8 mouse cellular contexts compared by ENCODE assay signal in genomic region chr7:37562505-37562904, GRCm38 (mm10).
DNase-seq lines count a peak whose midpoint lies in the region; ATAC-seq and TF ChIP-seq lines count a peak whose summit lies in the region.

No protein-coding gene starts in this region.

- TF ChIP-seq POLR2A in heart, adult 2 months (IDR thresholded peaks at IDR 0.05; ENCODE audit: insufficient read depth, low read depth, low read length) = no peak
- TF ChIP-seq POLR2A in brain, embryonic 14.5 days (IDR thresholded peaks at IDR 0.05; ENCODE audit: borderline replicate concordance, extremely low read depth, insufficient read depth, insufficient read length, poor library complexity, severe bottlenecking) = no peak

- ATAC-seq in heart, embryonic 12.5 days (ENCODE audit: insufficient number of reproducible peaks, low FRiP score) = no peak
- ATAC-seq in forebrain, embryonic 12.5 days (ENCODE audit: low FRiP score) = 0 out of 2 replicates have a peak, but pooled peaks have one; percentile 12
- no peak for ATAC-seq in limb, embryonic 15.5 days (ENCODE audit: insufficient number of reproducible peaks, low FRiP score, low TSS enrichment, low read depth)

- no peak for TF ChIP-seq EP300 in heart, adult 2 months (IDR thresholded peaks at IDR 0.05; ENCODE audit: insufficient read depth, low read depth, low read length)

- no peak overlapping the region for H3K4me2 ChIP-seq in heart, embryonic 12.5 days
- H3K4me2 ChIP-seq in forebrain, embryonic 12.5 days = peak overlapping the region; percentile 43
- H3K4me2 ChIP-seq in limb, embryonic 15.5 days = peak overlapping the region; percentile 44

- WGBS in heart, adult 2 months = 65% methylated on average over 7 of the region's 7 CpGs
- WGBS in heart, embryonic 12.5 days = 65% methylated on average over 7 of the region's 7 CpGs
- WGBS in forebrain, embryonic 12.5 days = 24% methylated on average over 7 of the region's 7 CpGs
- WGBS in limb, embryonic 15.5 days = 26% methylated on average over 7 of the region's 7 CpGs

- no peaks in the 10 kb centered on the region for H3K79me2 ChIP-seq in heart, adult 2 months (replicated peaks; ENCODE audit: control insufficient read depth, insufficient read depth, low read length)

- no peak overlapping the region; the same call in 1 of the 2 replicates for H3K4me3 ChIP-seq in heart, adult 2 months
- no peak overlapping the region for H3K4me3 ChIP-seq in heart, embryonic 12.5 days
- H3K4me3 ChIP-seq in forebrain, embryonic 12.5 days (replicated peaks) = no peak overlapping the region
- H3K4me3 ChIP-seq in limb, embryonic 15.5 days = 0 out of 2 replicates have a peak overlapping the region, but pooled peaks have one; percentile 24

- H3K27ac ChIP-seq in heart, adult 2 months = peak overlapping the region; percentile 75
- no peak overlapping the region for H3K27ac ChIP-seq in heart, embryonic 12.5 days (ENCODE audit: poor library complexity, severe bottlenecking)
- H3K27ac ChIP-seq in forebrain, embryonic 12.5 days = peak overlapping the region; percentile 71
- peak overlapping the region; percentile 84 for H3K27ac ChIP-seq in limb, embryonic 15.5 days

- H3K27me3 ChIP-seq in heart, adult 2 months (ENCODE audit: control insufficient read depth, insufficient read depth, low read length) = no peaks in the 10 kb centered on the region
- H3K27me3 ChIP-seq in heart, embryonic 12.5 days (replicated peaks) = no peaks in the 10 kb centered on the region; the same call in 1 of the 2 replicates
- peaks cover 7% of the 10 kb centered on the region; the same call in 1 of the 2 replicates for H3K27me3 ChIP-seq in forebrain, embryonic 12.5 days
- H3K27me3 ChIP-seq in limb, embryonic 15.5 days = no peaks in the 10 kb centered on the region

- H3K9me3 ChIP-seq in heart, embryonic 12.5 days (replicated peaks) = no peaks in the 10 kb centered on the region
- no peaks in the 10 kb centered on the region for H3K9me3 ChIP-seq in forebrain, embryonic 12.5 days
- H3K9me3 ChIP-seq in limb, embryonic 15.5 days = no peaks in the 10 kb centered on the region

- DNase-seq in heart, adult 2 months = no peak
- peak; percentile 51 for DNase-seq in brain, embryonic 14.5 days (ENCODE audit: low read depth)
- DNase-seq in thymus, postnatal 0 days (ENCODE audit: low spot score) = no peak
- no peak for DNase-seq in natural killer cell, adult 2 months (ENCODE audit: low spot score in 2 of 2)
- DNase-seq in left cerebral cortex, adult 8-10 months (ENCODE audit: low spot score in 2 of 2) = no peak

- TF ChIP-seq CTCF in heart, adult 2 months (IDR thresholded peaks at IDR 0.05) = no peak
- TF ChIP-seq CTCF in brain, embryonic 14.5 days (IDR thresholded peaks at IDR 0.05; ENCODE audit: borderline replicate concordance, extremely low read depth, insufficient read depth, insufficient read length) = no peak

- H3K4me1 ChIP-seq in heart, adult 2 months (ENCODE audit: control insufficient read depth, insufficient read depth, low read length) = peaks cover 1% of the 10 kb centered on the region
- H3K4me1 ChIP-seq in heart, embryonic 12.5 days (replicated peaks) = peaks cover 8% of the 10 kb centered on the region; the same call in 1 of the 2 replicates
- peaks cover 62% of the 10 kb centered on the region for H3K4me1 ChIP-seq in forebrain, embryonic 12.5 days
- H3K4me1 ChIP-seq in limb, embryonic 15.5 days = peaks cover 31% of the 10 kb centered on the region

- H3K36me3 ChIP-seq in heart, adult 2 months (ENCODE audit: control insufficient read depth, insufficient read depth, low read length) = no peaks in the 10 kb centered on the region
- H3K36me3 ChIP-seq in heart, embryonic 12.5 days = no peaks in the 10 kb centered on the region
- H3K36me3 ChIP-seq in forebrain, embryonic 12.5 days (replicated peaks) = peaks cover under 1% of the 10 kb centered on the region; the same call in 1 of the 2 replicates
- H3K36me3 ChIP-seq in limb, embryonic 15.5 days = no peaks in the 10 kb centered on the region

- intact Hi-C loops in heart, adult 2 months (cut with DNase I) = no loop called here

- H3K9ac ChIP-seq in heart, adult 2 months (ENCODE audit: low read depth, low read length) = no peak overlapping the region
- no peak overlapping the region for H3K9ac ChIP-seq in heart, embryonic 12.5 days
- no peak overlapping the region for H3K9ac ChIP-seq in forebrain, embryonic 12.5 days
- no peak overlapping the region for H3K9ac ChIP-seq in limb, embryonic 15.5 days
